Mouse (Mus musculus): ENCODE results near the gene Slc1a3. TPM values are rescaled to one million over a fixed set of nuclear protein-coding genes. Genes with fewer than 3 reads are reported as not detected.

The Slc1a3 gene
- total and polyA plus RNA-seq, 3 experiments = 0.16 TPM; not detected in 2

DNA sequence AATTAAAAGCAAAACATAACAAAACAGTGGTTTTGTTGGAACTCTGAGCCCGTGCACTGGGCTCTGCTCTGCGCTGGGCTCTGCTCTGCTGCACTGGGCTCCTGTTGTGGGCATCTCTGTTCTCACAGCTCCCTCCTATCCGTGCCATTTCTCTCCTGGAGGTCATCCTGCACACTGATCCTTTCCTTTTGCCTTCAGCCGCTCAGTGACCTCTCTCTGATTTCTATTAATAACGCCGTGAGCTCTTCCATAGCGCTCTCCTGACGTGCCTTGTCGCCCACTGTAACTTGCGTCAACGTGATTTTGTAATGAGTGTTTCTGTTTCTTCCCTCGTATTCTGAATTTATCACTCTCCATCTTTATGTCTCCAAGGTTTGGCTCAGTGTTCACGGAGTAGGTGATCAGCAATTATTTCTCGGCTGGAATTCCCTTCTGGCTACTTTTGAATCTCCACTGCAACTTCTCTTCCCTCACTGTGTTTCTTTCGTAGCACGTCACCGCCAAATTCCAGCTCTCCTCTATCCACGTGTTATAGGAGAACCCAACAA is 91.0 kb downstream of the Slc1a3 start:
- H3K9me3 ChIP-seq (replicated peaks) = no peaks in the 10 kb centered on the region
- no peak for TF ChIP-seq TAL1 (conservative IDR thresholded peaks at IDR 0.05; ENCODE audit: low read depth, low read length)
- TF ChIP-seq POLR2AphosphoS5 (IDR thresholded peaks at IDR 0.05; ENCODE audit: insufficient replicate concordance, low read depth, low read length) = no peak
- TF ChIP-seq GATA2 (IDR thresholded peaks at IDR 0.05; ENCODE audit: borderline replicate concordance, low read depth, low read length) = no peak
- no peak for TF ChIP-seq GATA1 (IDR thresholded peaks at IDR 0.05; ENCODE audit: borderline replicate concordance, low read length)
- no peak for TF ChIP-seq CTCF (IDR thresholded peaks at IDR 0.05; ENCODE audit: low read depth, low read length)
- no peak overlapping the region for H3K4me3 ChIP-seq (ENCODE audit: low read depth, low read length)
- ATAC-seq (ENCODE audit: extremely low read depth, insufficient number of reproducible peaks, low FRiP score, poor library complexity, severe bottlenecking) (no peak), DNase-seq (ENCODE audit: low spot score) (no peak)
- no peaks in the 10 kb centered on the region for H3K4me1 ChIP-seq (ENCODE audit: insufficient read depth, low read depth, low read length)
- no peaks in the 10 kb centered on the region for H3K36me3 ChIP-seq (replicated peaks)
- peaks cover 10% of the 10 kb centered on the region for H3K27me3 ChIP-seq (ENCODE audit: insufficient read depth, low read length)

DNA sequence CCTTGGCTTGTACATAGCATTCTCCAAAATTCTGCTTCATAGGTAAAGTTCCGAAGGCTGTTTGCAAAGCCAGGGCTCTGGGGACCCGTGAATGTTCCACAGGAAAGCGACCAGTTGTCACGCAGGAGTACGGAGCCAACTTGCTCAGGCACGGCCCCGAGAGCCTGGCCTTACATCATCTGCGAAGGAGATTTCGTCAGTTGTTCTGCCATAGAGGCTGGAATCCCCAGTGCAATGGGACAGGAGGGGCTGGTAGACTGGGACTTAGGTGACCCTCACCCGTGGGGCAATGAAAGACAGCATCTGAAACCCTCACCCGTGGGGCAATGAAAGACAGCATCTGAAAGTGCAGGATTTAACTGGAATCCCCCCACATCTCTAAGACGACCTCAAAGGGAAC is 94.3 kb downstream of the Slc1a3 start:
- H3K36me3 ChIP-seq (replicated peaks) = no peaks in the 10 kb centered on the region
- H3K4me1 ChIP-seq (ENCODE audit: insufficient read depth, low read depth, low read length) = no peaks in the 10 kb centered on the region
- ATAC-seq (ENCODE audit: extremely low read depth, insufficient number of reproducible peaks, low FRiP score, poor library complexity, severe bottlenecking) (no peak), DNase-seq (ENCODE audit: low spot score) (no peak)
- H3K4me3 ChIP-seq (ENCODE audit: low read depth, low read length) = no peak overlapping the region
- H3K9me3 ChIP-seq (replicated peaks) = no peaks in the 10 kb centered on the region
- TF ChIP-seq POLR2AphosphoS5 (IDR thresholded peaks at IDR 0.05; ENCODE audit: insufficient replicate concordance, low read depth, low read length) = no peak
- no peak for TF ChIP-seq CTCF (IDR thresholded peaks at IDR 0.05; ENCODE audit: low read depth, low read length)
- TF ChIP-seq TAL1 (conservative IDR thresholded peaks at IDR 0.05; ENCODE audit: low read depth, low read length) = no peak
- no peak for TF ChIP-seq GATA2 (IDR thresholded peaks at IDR 0.05; ENCODE audit: borderline replicate concordance, low read depth, low read length)
- no peak for TF ChIP-seq GATA1 (IDR thresholded peaks at IDR 0.05; ENCODE audit: borderline replicate concordance, low read length)
- peaks cover 13% of the 10 kb centered on the region for H3K27me3 ChIP-seq (ENCODE audit: insufficient read depth, low read length)

DNA sequence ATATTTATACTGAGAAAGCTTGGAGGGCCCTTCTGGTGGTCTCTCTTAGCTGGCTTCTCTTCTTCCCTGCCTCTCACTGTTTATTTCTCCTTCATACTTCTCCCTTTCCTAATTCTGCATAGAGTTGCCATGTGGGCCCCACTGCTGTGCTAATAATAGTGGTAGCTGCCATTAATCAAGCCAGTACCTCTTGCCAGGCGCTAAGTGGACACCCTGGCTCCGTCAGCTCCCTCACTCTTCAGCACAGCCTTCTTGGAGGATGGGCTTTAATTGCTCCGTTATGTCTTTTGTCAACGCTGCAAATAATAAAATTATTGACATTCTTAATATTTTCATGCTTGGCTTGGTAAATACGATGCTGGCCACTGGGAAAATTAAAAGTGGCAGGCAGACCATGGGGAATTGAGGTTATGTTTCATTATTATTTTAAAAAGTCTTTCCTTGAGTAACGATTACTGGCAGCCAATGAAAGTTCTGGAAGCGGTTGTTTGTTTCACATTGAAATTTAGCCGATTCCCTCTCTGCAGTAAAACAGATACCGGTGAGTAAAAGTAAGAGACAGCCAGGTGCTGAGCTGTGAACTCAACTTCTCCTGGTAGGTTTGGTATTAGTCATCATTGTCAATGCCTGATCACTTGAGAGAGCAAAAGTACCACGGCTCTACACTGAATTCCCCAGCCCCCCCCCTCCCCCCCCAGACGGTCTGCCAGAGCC is 94.9 kb downstream of the Slc1a3 start:
- H3K4me1 ChIP-seq (ENCODE audit: insufficient read depth, low read depth, low read length) = no peaks in the 10 kb centered on the region
- DNase-seq (ENCODE audit: low spot score) = no peak
- H3K27me3 ChIP-seq (ENCODE audit: insufficient read depth, low read length) = peaks cover 13% of the 10 kb centered on the region
- no peak for ATAC-seq (ENCODE audit: extremely low read depth, insufficient number of reproducible peaks, low FRiP score, poor library complexity, severe bottlenecking)
- no peaks in the 10 kb centered on the region for H3K9me3 ChIP-seq (replicated peaks)
- H3K4me3 ChIP-seq (ENCODE audit: low read depth, low read length) = no peak overlapping the region
- no peaks in the 10 kb centered on the region for H3K36me3 ChIP-seq (replicated peaks)
- TF ChIP-seq CTCF (IDR thresholded peaks at IDR 0.05; ENCODE audit: low read depth, low read length) = no peak

DNA sequence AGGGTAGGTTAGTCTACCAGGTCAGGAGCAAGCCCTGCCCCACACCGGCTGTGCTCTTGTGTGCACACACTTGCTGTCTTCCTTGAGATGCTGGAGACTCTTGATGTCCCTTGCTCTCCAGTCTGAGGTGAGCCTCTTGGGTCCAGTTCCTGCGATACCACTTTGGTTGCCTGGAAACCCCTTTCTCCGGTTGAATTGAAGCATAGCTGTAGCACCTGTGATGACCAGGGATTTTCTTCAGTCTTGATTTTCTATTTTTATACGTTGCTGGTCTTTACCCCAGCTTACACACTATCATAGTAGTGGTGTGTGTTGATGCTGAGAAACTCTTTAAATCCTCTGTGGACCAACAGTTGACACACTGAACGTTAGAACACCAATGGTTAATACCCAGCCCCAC is 95.9 kb downstream of the Slc1a3 start:
- Histone ChIP-seq H3K9me3 (replicated peaks) (no peaks in the 10 kb centered on the region), H3K27me3 (ENCODE audit: insufficient read depth, low read length) (peaks cover 13% of the 10 kb centered on the region), H3K4me3 (ENCODE audit: low read depth, low read length) (no peak overlapping the region), H3K36me3 (replicated peaks) (no peaks in the 10 kb centered on the region), H3K4me1 (ENCODE audit: insufficient read depth, low read depth, low read length) (no peaks in the 10 kb centered on the region)
- DNase-seq (ENCODE audit: low spot score) (no peak), ATAC-seq (ENCODE audit: extremely low read depth, insufficient number of reproducible peaks, low FRiP score, poor library complexity, severe bottlenecking) (no peak)
- TF ChIP-seq CTCF (IDR thresholded peaks at IDR 0.05; ENCODE audit: low read depth, low read length) (no peak), GATA2 (IDR thresholded peaks at IDR 0.05; ENCODE audit: borderline replicate concordance, low read depth, low read length) (no peak), POLR2AphosphoS5 (IDR thresholded peaks at IDR 0.05; ENCODE audit: insufficient replicate concordance, low read depth, low read length) (no peak), GATA1 (IDR thresholded peaks at IDR 0.05; ENCODE audit: borderline replicate concordance, low read length) (no peak), TAL1 (conservative IDR thresholded peaks at IDR 0.05; ENCODE audit: low read depth, low read length) (no peak)

DNA sequence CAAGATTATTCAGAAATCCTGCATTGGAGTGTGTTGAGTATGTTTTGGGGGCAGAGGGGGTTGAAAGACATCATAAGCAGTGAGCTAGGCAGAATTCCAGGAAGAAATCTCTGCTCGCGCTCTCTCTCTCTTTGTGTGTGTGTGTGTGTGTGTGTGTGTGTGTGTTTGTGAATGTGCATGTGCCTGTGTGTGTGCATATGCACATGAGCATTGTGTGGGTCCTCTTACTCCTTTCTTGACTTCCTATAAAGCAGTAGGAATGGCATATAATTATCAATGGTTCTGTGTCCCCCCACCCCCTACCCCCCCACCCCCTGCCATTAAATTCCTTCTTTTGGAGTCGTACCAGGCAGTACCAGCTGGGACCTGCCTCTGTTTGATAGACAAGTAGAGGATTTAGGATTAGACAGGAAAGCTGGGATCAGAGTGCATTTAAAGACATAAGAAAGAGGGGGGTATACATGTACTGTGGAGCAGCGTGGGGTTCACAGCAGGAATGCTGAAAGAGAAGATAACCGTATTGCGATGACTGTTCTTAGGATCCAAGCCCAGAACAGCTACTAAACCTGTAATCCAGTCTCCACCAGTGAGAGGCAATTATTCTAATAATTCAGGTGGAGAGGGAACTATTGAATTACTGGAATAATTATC is 104.9 kb downstream of the Slc1a3 start:
- no peaks in the 10 kb centered on the region for H3K27me3 ChIP-seq (ENCODE audit: insufficient read depth, low read length)
- no peaks in the 10 kb centered on the region for H3K36me3 ChIP-seq (replicated peaks)
- no peaks in the 10 kb centered on the region for H3K9me3 ChIP-seq (replicated peaks)
- no peaks in the 10 kb centered on the region for H3K4me1 ChIP-seq (ENCODE audit: insufficient read depth, low read depth, low read length)
- TF ChIP-seq POLR2AphosphoS5 (IDR thresholded peaks at IDR 0.05; ENCODE audit: insufficient replicate concordance, low read depth, low read length) = no peak
- TF ChIP-seq GATA1 (IDR thresholded peaks at IDR 0.05; ENCODE audit: borderline replicate concordance, low read length) = no peak
- TF ChIP-seq CTCF (IDR thresholded peaks at IDR 0.05; ENCODE audit: low read depth, low read length) = no peak
- no peak for TF ChIP-seq GATA2 (IDR thresholded peaks at IDR 0.05; ENCODE audit: borderline replicate concordance, low read depth, low read length)
- TF ChIP-seq TAL1 (conservative IDR thresholded peaks at IDR 0.05; ENCODE audit: low read depth, low read length) = no peak
- H3K4me3 ChIP-seq (ENCODE audit: low read depth, low read length) = no peak overlapping the region
- ATAC-seq (ENCODE audit: extremely low read depth, insufficient number of reproducible peaks, low FRiP score, poor library complexity, severe bottlenecking) = no peak
- no peak for DNase-seq (ENCODE audit: low spot score)

DNA sequence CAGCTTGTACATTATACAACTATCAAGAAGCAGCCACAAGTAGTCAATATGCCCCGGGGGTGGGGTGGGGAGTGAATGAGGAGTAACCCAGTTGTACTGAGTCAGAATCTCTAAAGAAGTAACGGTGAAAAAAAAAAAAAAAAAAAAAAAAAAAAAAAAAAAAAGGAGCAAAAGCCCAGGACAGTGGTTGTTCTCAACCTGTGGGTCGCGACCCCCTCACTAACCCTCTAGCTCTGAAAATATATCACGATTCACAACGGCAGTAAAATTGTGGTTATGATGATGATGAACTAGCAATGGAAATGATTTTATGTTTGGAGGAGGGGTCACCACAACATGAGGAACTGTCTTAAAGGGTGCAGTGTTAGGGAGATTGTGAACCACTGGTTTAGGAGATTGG is 108.2 kb downstream of the Slc1a3 start:
- DNase-seq (ENCODE audit: low spot score) (no peak), ATAC-seq (ENCODE audit: extremely low read depth, insufficient number of reproducible peaks, low FRiP score, poor library complexity, severe bottlenecking) (no peak)
- no peaks in the 10 kb centered on the region for H3K36me3 ChIP-seq (replicated peaks)
- H3K27me3 ChIP-seq (ENCODE audit: insufficient read depth, low read length) = no peaks in the 10 kb centered on the region; the same call in 1 of the 2 replicates
- TF ChIP-seq CTCF (IDR thresholded peaks at IDR 0.05; ENCODE audit: low read depth, low read length) (no peak), POLR2AphosphoS5 (IDR thresholded peaks at IDR 0.05; ENCODE audit: insufficient replicate concordance, low read depth, low read length) (no peak), GATA1 (IDR thresholded peaks at IDR 0.05; ENCODE audit: borderline replicate concordance, low read length) (no peak), TAL1 (conservative IDR thresholded peaks at IDR 0.05; ENCODE audit: low read depth, low read length) (no peak), GATA2 (IDR thresholded peaks at IDR 0.05; ENCODE audit: borderline replicate concordance, low read depth, low read length) (no peak)
- no peaks in the 10 kb centered on the region for H3K4me1 ChIP-seq (ENCODE audit: insufficient read depth, low read depth, low read length)
- no peaks in the 10 kb centered on the region for H3K9me3 ChIP-seq (replicated peaks)
- no peak overlapping the region for H3K4me3 ChIP-seq (ENCODE audit: low read depth, low read length)

Data from G1E (cell line).